Mouse (Mus musculus): ENCODE results near the gene Ctbp1.

Ctbp1 gene

DNA sequence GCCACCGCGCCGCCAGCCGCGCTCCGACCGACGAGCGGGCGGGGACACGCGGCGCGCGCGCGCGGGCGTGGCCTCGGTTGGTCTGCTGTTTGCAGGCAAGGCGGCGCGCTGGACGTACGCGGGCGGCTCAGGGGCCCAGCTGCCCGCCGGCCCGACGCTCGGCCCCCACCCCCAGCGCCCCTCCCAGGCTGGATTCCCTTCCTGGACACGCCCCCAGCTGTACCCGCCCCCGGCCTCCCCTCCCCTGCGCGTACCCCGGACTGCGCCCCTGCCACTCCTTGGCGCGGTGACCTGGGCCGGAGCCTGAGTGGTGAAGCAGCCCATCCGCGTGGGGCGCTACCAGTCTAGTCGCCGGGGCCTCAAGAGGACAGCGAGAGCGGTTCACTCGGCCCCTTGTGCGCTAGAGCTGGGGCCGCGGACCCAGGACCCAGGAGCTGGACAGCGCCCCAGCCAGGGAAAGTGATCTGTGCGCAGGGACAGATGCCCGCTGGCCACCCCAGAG, at the start of gene Ctbp1:
Gene Ctbp1 (minus strand): TSS at position 42 of the 502 bp plus-strand sequence.
- DNase-seq = peak; percentile 96

DNA sequence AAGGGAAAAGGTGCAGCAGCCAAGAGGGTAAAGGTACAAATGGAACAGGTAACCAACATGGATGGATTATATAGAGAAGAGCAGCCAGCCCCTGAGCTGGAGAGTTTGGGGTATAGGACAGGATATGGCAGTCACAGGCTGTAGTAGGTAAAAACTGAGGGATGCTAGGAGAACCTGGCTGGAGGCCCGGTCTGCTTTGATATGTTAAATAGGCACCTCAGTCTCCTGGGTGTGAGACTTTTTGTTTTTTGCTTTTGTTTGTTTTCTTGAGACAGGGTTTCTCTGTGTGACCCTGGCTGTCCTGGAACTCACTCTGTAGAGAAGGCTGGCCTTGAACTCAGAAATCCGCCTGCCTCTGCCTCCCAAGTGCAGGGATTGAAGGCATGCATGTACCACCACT, 49.7 kb upstream of the Ctbp1 start:
- no peak for DNase-seq

DNA sequence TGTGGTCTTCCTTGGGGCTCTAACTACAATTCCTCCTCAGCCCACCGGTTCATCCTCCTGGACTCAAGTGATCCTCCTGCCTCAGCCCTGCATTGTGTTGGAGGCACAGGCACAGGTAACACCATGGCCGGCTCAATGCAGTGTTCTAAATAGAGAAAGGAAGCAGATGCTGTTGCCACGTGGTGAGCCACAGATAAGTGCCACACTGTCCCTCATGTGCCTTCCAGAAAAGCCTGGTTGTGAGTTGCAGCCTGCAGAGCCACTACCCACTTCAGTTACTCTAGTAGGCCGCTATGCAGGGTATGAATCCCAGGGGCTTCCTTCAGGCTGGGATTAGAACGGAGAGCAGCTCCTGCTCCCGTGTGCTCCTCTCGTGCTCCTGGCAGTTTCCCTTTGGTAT, 37.4 kb upstream of the Ctbp1 start:
- DNase-seq = no peak

DNA sequence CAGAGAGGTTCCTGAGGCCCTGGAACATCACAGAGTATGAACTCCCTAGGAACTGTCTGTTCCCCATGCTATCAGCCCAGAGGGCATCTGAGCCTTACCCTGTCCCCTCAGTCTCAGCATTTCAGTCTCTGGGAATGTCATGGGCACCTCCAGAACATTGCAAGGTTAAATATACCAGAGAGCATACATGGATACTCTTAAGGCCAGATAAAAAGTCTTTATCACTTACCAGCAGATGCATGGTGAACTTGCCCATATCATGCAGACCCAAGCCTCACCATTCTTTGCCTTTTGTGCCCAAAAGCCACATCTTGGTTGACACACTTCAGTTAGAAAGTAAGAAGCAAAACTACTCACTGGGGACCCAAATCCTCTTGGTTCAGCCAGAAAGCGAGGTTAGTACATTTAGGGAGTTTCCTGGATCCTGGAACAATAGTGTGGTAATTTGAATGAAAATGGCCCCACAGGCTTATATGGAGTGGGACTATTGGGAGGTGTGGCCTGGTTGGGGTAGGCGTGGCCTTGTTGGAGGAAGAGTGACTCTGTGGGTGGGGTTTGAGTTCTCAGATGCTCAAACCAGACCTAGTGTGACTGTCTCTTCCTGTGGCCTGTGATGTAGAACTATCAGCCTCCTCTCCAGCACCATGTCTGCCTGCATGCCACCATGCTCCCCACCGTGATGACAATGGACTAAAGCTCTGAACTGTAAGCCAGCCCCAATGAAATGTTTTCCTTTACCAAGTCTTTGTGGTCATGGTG, 36.1 kb upstream of the Ctbp1 start:
- no peak for DNase-seq

DNA sequence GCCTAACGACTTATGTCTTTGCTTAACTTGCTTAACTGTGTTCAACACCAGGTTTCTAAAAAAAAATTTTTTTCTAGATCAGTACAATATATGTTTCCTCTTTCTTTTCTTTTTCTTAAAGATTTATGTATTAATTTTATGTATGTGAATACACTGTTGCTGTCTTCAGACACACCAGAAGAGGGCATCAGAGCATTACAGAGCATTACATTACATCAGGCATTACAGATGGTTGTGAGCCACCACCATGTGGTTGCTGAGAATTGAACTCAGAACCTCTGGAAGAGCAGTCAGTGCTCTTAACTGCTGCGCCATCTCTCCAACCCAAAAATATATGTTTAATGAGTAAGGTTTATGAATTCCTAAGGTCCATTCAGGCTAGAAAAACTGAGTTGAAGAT, 27.0 kb upstream of the Ctbp1 start:
- DNase-seq = no peak

DNA sequence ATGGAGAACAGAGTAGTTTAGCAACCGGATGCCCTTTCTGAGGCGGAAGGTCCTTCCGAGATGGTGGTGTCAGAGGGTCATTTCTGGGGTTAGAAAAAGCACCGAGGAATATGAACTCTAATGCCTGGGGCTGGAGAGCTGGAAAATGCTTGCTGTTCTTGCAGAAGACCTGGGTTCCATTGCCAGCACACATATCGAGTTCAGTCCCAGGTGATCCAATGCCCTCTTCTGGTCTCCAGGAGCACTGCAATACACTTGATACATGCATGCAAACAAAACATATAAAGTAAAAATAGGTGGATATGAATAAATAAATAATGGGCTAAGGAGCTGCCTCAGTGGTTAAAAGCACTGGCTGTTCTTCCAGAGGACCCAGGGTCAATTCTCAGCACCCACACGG, 22.4 kb upstream of the Ctbp1 start:
- no peak for DNase-seq

DNA sequence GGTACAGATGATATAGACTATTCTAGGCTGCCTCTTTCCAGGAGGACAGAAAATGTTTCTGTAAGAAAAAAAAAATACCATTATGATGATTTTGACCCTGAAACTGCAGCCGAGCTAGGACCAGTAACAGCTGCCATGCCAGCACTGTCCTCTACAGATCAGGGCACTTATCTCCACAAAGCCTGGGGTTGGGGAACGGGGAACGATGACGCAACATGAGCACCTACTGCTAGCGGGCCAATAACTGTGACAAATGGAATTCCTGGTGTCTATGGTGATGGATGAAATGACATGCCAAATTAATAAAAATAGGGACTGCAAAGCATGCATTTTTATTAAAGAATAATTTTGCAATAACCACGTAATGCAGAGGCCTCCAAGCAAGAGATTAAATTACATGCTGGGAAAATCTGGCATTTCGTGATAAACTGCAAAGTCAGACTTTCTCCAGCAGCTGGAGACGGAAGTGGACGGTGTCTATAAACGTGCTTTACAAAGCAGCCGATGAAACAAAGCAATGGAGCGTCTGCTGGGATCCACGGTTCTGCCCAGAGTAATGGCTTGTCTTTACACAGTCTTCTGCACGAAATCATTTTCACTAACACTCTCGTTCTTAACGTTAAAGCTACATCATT, 19.1 kb upstream of the Ctbp1 start:
- no peak for DNase-seq

DNA sequence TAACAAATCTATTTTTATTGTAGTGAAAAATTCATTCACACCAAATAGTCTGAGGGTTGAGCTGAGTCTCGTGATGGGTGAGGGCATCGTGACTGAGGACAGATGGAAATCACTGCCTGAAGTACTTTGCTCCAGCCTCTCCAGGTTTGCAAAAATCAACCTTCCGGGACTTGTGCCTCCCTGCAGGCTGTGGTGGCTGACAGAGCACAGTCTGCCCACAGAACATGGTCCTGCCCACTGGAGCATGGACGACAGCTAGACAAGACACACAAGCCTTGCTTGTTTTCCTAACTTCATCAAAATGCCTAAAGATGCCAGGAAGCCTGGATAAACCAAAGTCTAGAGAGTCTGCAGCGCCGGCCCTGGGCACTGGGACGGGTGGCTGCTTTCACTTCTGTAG, 9.2 kb upstream of the Ctbp1 start:
- DNase-seq = no peak

DNA sequence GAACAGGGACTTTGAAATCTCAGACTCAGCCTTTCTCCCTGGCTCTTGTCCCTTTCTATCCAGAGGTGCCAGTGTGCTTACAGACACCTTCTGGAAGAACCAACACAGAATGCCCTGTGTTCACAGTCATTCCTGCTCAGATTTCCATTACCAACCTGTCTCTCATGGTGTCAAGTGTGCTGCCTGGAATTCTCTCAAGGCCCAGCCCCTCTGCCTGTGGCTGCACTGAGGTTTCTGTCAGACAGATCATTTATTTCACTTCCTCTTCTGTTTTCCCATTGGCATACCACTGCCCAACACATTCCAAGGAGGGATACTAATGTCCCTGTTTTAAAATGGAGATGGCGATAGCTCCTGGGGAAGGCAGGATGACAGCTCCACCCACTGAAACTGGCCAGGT, 6.6 kb upstream of the Ctbp1 start:
- DNase-seq = no peak

DNA sequence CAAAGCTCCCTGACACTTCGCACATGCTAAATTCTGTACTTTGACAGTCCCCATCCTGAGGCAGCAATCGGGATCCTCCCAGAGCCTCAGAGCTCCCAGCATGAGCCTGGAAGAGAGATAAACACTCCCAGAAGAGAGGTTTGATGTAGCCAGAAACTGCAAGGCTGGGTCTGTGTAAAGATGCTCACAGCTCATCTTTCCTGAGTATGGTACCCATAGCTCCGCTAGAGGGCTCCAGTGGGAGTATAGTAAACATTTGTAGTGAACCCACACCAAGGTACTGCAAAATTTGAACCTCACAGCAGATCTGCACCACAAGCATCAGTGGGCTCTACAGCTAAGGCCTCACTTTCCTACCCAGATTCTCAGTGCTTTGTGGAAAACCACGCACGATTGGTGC, 4.2 kb upstream of the Ctbp1 start:
- no peak for DNase-seq

DNA sequence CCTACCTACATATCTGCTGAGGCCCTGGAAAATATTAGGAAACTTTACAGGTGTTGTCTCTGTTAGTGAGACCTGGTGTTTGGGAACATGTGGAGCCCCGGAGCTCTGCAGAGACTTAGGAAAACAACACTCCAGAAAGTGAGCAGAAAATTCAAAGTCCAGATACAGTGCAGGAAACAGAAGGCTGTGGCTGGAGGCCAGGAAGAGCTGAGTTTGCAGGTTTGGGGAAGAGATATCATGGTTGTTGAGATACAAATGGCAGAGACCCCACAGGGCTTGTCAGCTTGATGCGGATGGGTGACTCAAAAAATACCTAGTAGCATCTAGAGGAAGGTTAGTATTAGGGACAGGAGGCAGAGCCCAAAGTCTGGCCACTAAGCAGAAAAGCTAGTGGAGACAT, 2.5 kb upstream of the Ctbp1 start:
- no peak for DNase-seq

DNA sequence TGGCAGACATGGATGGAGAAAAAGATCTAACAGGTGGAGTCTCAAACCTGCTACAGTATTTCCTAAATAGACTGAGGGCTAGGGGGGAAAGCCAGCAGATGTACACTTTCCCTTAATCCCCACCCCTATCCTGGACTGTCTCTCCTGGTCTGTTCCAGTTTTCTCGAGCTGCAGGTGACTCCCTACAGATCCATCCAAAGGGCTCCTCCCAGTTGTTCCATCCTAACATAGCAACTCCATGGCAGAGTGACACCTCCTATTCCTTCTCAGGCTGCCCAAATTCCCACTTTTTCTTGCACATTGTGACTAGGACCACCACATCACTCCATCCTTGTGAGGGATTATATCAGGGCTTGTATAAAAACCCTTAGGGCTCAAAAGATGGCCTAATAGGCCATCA, 960 bp upstream of the Ctbp1 start:
- peak; percentile 55 for DNase-seq

DNA sequence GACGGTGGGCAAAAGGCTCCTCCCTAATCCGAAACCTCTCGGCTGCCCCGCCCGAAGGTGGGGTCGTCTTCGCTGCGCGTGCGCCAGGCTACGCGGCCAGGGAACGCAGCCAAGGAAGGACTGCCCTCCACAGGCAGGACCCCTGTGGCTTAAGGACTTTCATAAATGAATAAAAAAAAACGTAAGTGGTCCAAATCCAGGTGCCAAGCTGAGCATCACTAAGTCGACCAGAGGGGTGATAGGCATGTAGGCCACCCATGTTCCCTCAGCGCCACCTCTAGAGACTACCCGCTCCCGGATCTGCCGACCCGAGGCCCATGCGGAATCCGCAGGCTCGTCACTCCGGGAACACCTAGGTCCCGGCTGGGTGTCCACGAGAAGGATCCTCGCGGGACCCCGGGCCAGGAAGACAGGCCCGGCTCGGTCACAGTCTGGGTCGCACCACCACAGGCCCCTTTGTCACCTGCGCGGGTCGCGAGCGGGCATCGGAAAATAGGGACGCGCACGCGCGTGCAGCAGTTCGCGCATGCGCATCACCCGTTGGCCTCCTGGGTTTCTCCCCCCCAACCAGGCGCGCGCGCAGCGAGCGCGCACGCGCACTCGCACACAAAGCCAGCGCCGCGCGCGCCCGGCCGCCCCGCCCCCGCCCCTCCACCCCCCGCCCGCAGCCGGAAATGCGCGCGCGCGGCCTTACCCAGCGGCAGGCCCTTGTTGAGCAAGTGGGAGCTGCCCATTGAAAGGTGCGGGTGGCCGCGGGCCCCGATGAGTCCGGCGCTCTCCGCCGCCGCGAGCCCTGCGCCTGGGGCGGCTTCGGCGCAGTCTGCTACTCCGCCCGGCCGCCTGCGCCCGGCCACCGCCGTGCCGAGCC, 475 bp downstream of the Ctbp1 start:
- DNase-seq = peak; percentile 94

DNA sequence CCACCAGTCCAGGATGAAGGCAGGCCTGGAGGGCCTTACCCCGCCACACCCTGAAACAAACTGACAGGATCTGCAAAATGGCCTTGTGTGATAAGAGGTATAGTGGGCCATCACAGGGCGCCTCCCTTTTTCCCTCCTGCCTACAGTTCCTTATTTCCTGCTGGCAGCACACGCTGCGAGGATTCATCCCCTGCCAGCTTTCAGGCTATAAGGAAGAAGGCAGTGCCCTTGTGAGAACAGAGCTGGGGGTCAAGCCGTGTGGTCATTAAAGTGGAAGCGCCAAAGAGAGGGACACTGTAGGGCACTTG, 1.1 kb downstream of the Ctbp1 start:
- DNase-seq = no peak

DNA sequence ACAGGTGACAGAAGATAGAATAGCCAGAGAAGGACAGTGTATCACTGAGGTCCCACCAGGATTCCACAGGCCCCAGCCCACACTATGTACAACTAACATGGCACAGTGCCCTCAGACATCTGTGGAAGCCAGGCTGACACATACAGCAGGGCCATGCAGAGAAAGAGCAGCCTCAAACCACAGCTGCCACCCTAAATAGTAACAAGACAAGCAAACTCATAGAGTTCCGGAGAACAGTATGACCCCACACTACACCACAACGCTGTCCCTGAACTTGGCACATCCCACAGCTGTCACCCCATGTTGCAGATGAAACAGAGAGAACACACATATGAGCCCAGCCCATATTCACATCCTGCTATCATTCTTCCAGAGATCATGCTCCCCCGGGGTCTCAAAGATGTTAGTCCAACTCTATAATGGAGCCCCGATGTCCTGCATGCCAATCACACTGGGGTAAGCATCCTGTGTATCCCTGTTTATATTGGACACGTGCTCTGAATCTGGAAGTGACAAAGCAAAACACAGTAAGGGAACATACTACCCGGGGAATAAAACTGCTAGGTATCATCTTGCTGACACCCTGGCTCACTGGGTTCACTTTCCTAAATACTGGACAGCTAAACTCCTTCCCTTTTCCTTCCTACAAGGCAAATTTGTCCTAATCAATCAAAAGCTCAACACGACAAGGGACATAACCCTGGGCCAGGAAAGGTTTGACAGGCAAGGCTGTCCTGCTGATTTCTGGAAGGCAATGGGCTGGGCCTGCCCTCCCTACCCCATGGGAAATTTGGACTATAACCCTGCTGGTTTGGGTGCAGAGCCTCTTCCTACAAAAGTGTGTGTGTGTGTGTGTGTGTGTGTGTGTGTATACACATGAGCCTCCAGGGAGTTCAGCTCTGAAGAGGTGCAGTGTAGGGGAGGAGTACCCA, 1.7 kb downstream of the Ctbp1 start:
- DNase-seq = peak; percentile 53

DNA sequence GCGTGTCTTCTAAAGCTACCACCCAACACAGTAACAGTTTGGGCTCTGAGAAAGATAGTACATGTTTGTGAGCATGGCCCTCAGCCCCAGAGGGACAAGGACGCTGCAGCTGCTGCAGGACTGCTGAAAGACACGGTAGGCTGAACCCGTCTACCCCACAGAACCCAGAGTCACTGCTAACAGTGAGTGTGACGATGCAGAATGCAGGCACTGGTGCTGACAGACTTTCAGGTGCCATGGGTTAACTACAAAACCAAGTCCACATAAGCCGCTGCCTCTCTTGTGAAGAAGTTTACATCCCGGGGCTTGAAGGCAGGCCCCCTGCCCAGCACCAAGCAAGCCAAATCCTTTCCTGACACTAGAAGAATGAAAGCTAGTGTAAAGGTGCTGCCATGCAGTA, 2.6 kb downstream of the Ctbp1 start:
- no peak for DNase-seq

DNA sequence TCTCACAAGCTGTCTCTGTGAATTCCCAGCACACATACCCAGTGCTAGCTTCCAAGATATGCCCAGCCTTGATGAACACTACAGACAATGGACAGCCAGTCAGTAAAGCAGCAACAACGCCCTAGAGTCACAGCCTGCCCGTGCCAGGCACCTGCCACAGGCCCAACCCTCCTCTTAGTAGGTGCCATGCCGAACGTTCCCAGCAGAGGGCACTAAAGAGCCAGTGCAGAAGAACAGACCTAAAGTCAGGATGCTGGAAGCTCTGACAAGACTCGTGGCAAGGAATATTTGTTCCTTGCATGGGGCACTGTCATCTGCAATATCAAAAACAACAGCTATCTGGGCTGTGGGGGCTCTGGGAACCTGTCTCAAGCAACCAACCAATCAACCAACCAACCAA, 4.2 kb downstream of the Ctbp1 start:
- DNase-seq = peak; percentile 83

DNA sequence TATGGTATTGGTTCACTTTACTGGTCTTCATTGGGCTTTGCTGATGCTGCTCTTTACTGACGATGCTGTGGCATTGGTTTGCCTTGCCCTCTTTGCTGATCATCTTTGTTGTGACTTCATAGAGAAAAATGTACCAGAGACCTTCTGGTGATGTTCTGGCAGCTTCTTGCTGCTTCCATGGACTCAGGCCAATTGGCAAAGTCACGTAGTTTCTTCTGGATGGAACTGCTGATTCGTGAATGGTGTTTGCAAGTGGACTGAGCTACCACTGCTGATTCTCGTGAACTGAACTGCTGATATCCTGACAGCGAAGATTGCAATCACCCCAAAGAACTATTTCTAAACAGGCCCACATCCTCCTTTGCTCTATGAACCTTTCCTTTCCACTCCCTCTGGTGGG, 20.4 kb downstream of the Ctbp1 start:
- DNase-seq = no peak

DNA sequence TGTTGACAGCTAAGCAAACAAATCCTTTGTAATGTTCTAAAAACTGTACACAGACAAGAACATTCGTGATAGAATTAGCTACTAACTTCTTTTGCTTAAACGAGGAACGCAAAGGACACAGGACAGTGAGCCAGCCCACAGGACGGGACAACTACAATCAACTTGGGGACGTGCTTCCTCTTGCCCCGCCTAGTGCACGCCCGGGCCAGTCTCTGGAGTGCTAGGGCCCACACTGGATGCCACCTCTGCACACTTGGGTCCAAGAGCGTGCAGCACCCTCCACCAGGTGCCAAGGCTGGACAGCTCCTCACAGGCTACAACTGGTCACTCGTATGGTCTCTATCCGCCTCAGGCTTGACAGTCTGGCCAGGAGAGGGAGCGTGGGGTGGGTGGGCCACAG, 26.6 kb downstream of the Ctbp1 start:
- DNase-seq = no peak

DNA sequence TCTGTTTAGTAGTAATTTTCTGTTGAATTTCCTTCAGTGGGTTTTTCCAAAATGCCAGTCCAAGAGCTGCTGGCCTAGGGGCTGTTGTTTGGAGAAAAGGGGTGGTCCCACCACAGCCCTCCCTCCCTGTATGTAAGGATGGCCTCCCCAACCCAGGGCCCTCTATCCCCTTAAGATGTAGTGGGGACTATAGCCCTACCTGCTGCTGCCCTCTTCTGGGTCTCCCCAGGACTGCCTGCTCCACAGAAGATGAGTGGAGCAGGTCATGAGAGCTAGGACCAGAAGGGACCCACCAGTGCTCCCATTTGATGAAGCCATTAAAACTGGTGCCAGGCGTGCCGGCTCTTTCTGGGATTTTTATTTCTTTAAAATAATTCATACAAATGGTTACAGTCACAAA, 27.4 kb downstream of the Ctbp1 start:
- peak; percentile 49 for DNase-seq

DNA sequence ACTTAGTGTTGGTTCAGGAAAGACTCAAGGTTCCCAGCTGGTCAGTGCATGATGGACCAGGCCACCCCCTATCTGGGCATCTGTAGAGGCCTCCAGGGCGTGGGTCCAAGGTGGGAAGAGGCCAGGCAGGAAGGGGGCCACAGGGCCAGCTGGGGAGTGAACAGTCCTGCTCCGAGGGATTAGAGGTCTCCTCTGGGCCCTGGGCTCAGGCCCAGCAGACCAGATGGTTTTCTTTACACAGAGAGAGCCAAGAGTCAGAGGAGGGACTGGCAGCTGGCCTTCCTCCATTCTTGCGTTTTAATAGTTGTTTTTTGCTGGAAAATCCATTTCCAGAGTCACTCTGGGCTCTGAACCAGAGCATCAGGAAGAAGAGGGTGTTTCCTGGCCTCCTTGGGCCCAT, 29.1 kb downstream of the Ctbp1 start:
- DNase-seq = peak; percentile 92

DNA sequence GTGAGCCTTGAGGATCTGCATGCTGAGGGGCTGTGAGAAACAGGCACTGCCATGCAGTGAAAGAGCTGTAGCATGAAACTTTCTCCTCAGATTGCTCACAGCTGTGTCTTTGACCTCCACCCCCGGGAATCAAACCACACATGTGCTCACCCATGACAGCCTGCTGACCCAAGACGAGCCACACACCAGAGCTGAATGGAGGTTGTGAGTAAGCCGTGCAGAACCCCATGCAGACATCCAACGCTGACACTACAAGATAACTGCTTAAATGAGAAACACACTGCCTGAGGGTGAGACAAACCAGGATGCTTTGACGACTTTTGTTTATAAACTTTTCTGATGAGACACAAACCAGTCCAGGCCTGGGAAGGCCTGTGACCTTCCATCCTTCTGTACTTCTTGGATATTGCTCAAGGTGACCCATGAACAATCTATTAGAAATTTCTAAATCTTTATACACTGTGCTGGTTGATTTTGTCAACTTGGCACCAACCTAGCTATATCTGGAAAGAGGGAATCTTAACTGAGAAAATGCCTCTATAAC, 30.3 kb downstream of the Ctbp1 start:
- no peak for DNase-seq

DNA sequence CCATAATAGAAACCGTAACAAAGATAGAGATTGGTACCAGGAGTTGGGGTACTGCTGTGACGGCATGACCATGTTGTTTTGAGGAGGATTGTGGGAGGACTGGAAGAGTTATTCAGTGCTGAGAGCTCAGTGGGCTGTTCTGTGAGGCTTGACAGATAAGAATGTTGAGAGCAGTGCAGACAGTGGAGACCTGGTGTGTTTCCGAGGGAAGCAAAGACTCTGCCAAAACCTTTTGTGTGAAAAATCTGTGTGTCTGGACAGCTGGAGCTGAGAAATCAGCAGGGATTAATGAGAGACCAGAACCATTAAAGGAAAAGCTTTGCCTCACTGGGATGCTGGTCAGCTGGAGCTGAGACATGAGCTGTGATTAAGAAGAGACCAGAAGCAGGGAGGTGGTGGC, 34.9 kb downstream of the Ctbp1 start:
- no peak for DNase-seq

Data from cerebellum, adult 9-11 months (tissue).